Comparison of ENCODE assay signal across 19 mouse cellular contexts in the genomic region with DNA sequence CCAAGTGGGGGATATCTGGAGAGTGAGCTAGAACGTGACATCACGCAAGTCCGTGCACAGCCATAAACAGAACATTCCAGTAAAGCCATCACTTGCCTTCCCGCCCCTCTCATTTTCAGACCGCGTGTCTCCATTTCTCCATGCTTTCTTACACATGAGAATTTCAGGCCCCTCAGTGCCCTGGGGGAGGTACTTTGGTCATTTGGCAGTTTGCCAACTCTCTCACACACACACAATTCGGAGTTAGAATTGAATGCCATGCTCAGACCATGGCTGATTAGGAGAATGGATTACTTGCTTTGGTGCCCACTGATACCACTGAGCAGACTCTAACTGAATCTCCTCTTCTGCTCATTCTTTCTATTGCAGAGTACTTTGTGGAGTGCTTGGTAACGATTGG.
DNase-seq lines count a peak whose midpoint lies in the region; ATAC-seq and TF ChIP-seq lines count a peak whose summit lies in the region.
"Had no signal": no experiment of that assay in that cellular context is flagged by ENCODE, and none has a peak within 500 bp of the region (broad histone marks: within the 10 kb centered on the region; RNA-seq: fewer than 3 reads in every experiment).

No protein-coding gene starts in this region.

- no peak for ATAC-seq in hindbrain, embryonic 14.5 days (ENCODE audit: low FRiP score)
- no peak for ATAC-seq in hindbrain, embryonic 16.5 days
- no peak for ATAC-seq in limb, embryonic 14.5 days (ENCODE audit: low FRiP score, low read depth)
- ATAC-seq: intestine, embryonic 15.5 days; liver, embryonic 12.5 days; Patski had no signal

- no peak overlapping the region for H3K9ac ChIP-seq in hindbrain, embryonic 14.5 days
- no peak overlapping the region for H3K9ac ChIP-seq in hindbrain, embryonic 16.5 days (ENCODE audit: low read depth, low read length)
- H3K9ac ChIP-seq in limb, embryonic 14.5 days (ENCODE audit: low read depth, low read length, severe bottlenecking) = no peak overlapping the region
- H3K9ac ChIP-seq: heart, embryonic 13.5 days; intestine, embryonic 15.5 days; liver, embryonic 12.5 days; lung, embryonic 15.5 days; stomach, embryonic 15.5 days had no signal

- WGBS in hindbrain, embryonic 14.5 days = 47% methylated on average over 8 of the region's 8 CpGs
- 45% methylated on average over 8 of the region's 8 CpGs for WGBS in hindbrain, embryonic 16.5 days
- WGBS in limb, embryonic 14.5 days = 53% methylated on average over 8 of the region's 8 CpGs
- 91% methylated on average over 8 of the region's 8 CpGs for WGBS in limb, embryonic 10.5 days

- no peaks in the 10 kb centered on the region for H3K27me3 ChIP-seq in hindbrain, embryonic 14.5 days (ENCODE audit: control insufficient read depth, insufficient read depth, low read length)
- no peaks in the 10 kb centered on the region for H3K27me3 ChIP-seq in hindbrain, embryonic 16.5 days (replicated peaks; ENCODE audit: control insufficient read depth, insufficient read depth, low read length)
- no peaks in the 10 kb centered on the region for H3K27me3 ChIP-seq in limb, embryonic 14.5 days (ENCODE audit: control insufficient read depth, insufficient read depth, low read length)
- H3K27me3 ChIP-seq in limb, embryonic 10.5 days (ENCODE audit: low read depth, poor library complexity, severe bottlenecking) = peaks cover 3% of the 10 kb centered on the region; the same call in 1 of the 2 replicates
- H3K27me3 ChIP-seq: heart, embryonic 13.5 days; intestine, embryonic 15.5 days; Patski; stomach, embryonic 15.5 days had no signal

- H3K36me3 ChIP-seq in hindbrain, embryonic 14.5 days (replicated peaks; ENCODE audit: control insufficient read depth, insufficient read depth) = no peaks in the 10 kb centered on the region
- H3K36me3 ChIP-seq in hindbrain, embryonic 16.5 days (ENCODE audit: control insufficient read depth, insufficient read depth, low read length) = no peaks in the 10 kb centered on the region
- H3K36me3 ChIP-seq in limb, embryonic 14.5 days (ENCODE audit: control insufficient read depth, insufficient read depth, low read length) = no peaks in the 10 kb centered on the region
- H3K36me3 ChIP-seq in limb, embryonic 10.5 days = no peaks in the 10 kb centered on the region
- H3K36me3 ChIP-seq: heart, embryonic 13.5 days; intestine, embryonic 15.5 days; liver, embryonic 12.5 days; lung, embryonic 15.5 days; stomach, embryonic 15.5 days had no signal

- no peaks in the 10 kb centered on the region for H3K9me3 ChIP-seq in hindbrain, embryonic 14.5 days (ENCODE audit: control insufficient read depth, low read length)
- no peaks in the 10 kb centered on the region for H3K9me3 ChIP-seq in hindbrain, embryonic 16.5 days (ENCODE audit: control insufficient read depth, low read length)
- H3K9me3 ChIP-seq in limb, embryonic 14.5 days (ENCODE audit: control insufficient read depth, low read length) = no peaks in the 10 kb centered on the region
- no peaks in the 10 kb centered on the region for H3K9me3 ChIP-seq in limb, embryonic 10.5 days (replicated peaks)
- H3K9me3 ChIP-seq: heart, embryonic 13.5 days; intestine, embryonic 15.5 days; liver, embryonic 12.5 days; lung, embryonic 15.5 days; stomach, embryonic 15.5 days had no signal

- no peak overlapping the region for H3K4me2 ChIP-seq in hindbrain, embryonic 14.5 days (replicated peaks)
- H3K4me2 ChIP-seq in hindbrain, embryonic 16.5 days (ENCODE audit: low read length) = no peak overlapping the region
- H3K4me2 ChIP-seq in limb, embryonic 14.5 days (replicated peaks; ENCODE audit: low read depth, low read length, severe bottlenecking) = no peak overlapping the region
- H3K4me2 ChIP-seq: heart, embryonic 13.5 days; intestine, embryonic 15.5 days; liver, embryonic 12.5 days; lung, embryonic 15.5 days; stomach, embryonic 15.5 days had no signal

- peaks cover 17% of the 10 kb centered on the region for H3K4me1 ChIP-seq in hindbrain, embryonic 14.5 days (replicated peaks; ENCODE audit: control insufficient read depth, insufficient read depth, low read length)
- H3K4me1 ChIP-seq in hindbrain, embryonic 16.5 days (ENCODE audit: control insufficient read depth, insufficient read depth, low read depth, low read length) = peaks cover 8% of the 10 kb centered on the region
- H3K4me1 ChIP-seq in limb, embryonic 14.5 days (ENCODE audit: control insufficient read depth, insufficient read depth, low read length) = peaks cover 17% of the 10 kb centered on the region
- H3K4me1 ChIP-seq in limb, embryonic 10.5 days = peaks cover 11% of the 10 kb centered on the region
- H3K4me1 ChIP-seq: intestine, embryonic 15.5 days; liver, embryonic 12.5 days had no signal

- no peak overlapping the region for H3K4me3 ChIP-seq in hindbrain, embryonic 14.5 days (replicated peaks; ENCODE audit: low read length)
- no peak overlapping the region for H3K4me3 ChIP-seq in hindbrain, embryonic 16.5 days (ENCODE audit: low read length)
- no peak overlapping the region for H3K4me3 ChIP-seq in limb, embryonic 14.5 days (replicated peaks; ENCODE audit: low read length)
- no peak overlapping the region for H3K4me3 ChIP-seq in limb, embryonic 10.5 days
- H3K4me3 ChIP-seq: heart, embryonic 13.5 days; intestine, embryonic 15.5 days; liver, embryonic 12.5 days; lung, embryonic 15.5 days; stomach, embryonic 15.5 days had no signal

- H3K27ac ChIP-seq in hindbrain, embryonic 14.5 days = no peak overlapping the region
- H3K27ac ChIP-seq in hindbrain, embryonic 16.5 days (ENCODE audit: low read depth, low read length) = no peak overlapping the region
- no peak overlapping the region for H3K27ac ChIP-seq in limb, embryonic 14.5 days (replicated peaks; ENCODE audit: low read depth, low read length)
- H3K27ac ChIP-seq in limb, embryonic 10.5 days = no peak overlapping the region
- H3K27ac ChIP-seq: heart, embryonic 13.5 days; intestine, embryonic 15.5 days; liver, embryonic 12.5 days; lung, embryonic 15.5 days; stomach, embryonic 15.5 days had no signal

- TF ChIP-seq POLR2A in limb, embryonic 14.5 days (IDR thresholded peaks at IDR 0.05; ENCODE audit: borderline replicate concordance, extremely low read depth, insufficient read depth, insufficient read length) = no peak

- DNase-seq in hindbrain, embryonic 14.5 days (ENCODE audit: low spot score) = peak; percentile 53
- peak; percentile 26 for DNase-seq in limb, embryonic 14.5 days (ENCODE audit: low spot score)
- no peak for DNase-seq in limb, embryonic 10.5 days (ENCODE audit: low spot score)
- peak; percentile 66 for DNase-seq in retina, postnatal 1 day
- DNase-seq in retina, embryonic 14.5 days (ENCODE audit: low spot score) = no peak
- DNase-seq in spleen, postnatal 36 days (ENCODE audit: low spot score in 2 of 2) = no peak
- DNase-seq: cerebellum, adult 9-10 months; heart, adult 11 months; heart, postnatal 4 days; layer of hippocampus, postnatal 36 days; spleen, adult 18-20 months; thymus, adult 2 months had no signal

Comparison
In these comparisons a context has a peak if more than half of its experiments do, and no peak if none do; other contexts are left out.
1. DNase-seq: peak in hindbrain, embryonic 14.5 days (single experiment), limb, embryonic 14.5 days (single experiment) and retina, postnatal 1 day (single experiment); none in limb, embryonic 10.5 days (single experiment), retina, embryonic 14.5 days (single experiment) and spleen, postnatal 36 days (0 of 2).